Mouse (Mus musculus): ENCODE results near the gene Arl3. TPM values are rescaled to one million over a fixed set of nuclear protein-coding genes. Genes with fewer than 3 reads are reported as not detected.

Arl3 gene
- polyA plus RNA-seq, 1 experiment, result 216 TPM

- no peak for TF ChIP-seq CTCF (IDR thresholded peaks at IDR 0.05; ENCODE audit: extremely low read depth, insufficient read depth, low read length)
- no peak for TF ChIP-seq POLR2A (IDR thresholded peaks at IDR 0.05; ENCODE audit: extremely low read depth, insufficient read depth, low read length)
- no peaks in the 10 kb centered on the region for H3K4me1 ChIP-seq (ENCODE audit: control insufficient read depth, insufficient read depth, low read length)
- H3K27ac ChIP-seq (ENCODE audit: insufficient read depth, low read length), result no peak overlapping the region
- H3K4me3 ChIP-seq (ENCODE audit: insufficient read depth, low read length), result no peak overlapping the region
Measured at GRCm38 (mm10) chr19:46542750-46543149, 30.2 kb downstream of the Arl3 start.

GRCm38 (mm10) chr19:46538213-46538612 lies 34.8 kb downstream of the Arl3 start:
- TF ChIP-seq POLR2A (IDR thresholded peaks at IDR 0.05; ENCODE audit: extremely low read depth, insufficient read depth, low read length) (no peak), CTCF (IDR thresholded peaks at IDR 0.05; ENCODE audit: extremely low read depth, insufficient read depth, low read length) (no peak; the same call in 1 of the 2 replicates)
- Histone ChIP-seq H3K4me1 (ENCODE audit: control insufficient read depth, insufficient read depth, low read length) (no peaks in the 10 kb centered on the region), H3K4me3 (ENCODE audit: insufficient read depth, low read length) (no peak overlapping the region)

GRCm38 (mm10) chr19:46537357-46537756 lies 35.6 kb downstream of the Arl3 start:
- Histone ChIP-seq H3K27ac (ENCODE audit: insufficient read depth, low read length) (no peak overlapping the region), H3K4me1 (ENCODE audit: control insufficient read depth, insufficient read depth, low read length) (no peaks in the 10 kb centered on the region), H3K4me3 (ENCODE audit: insufficient read depth, low read length) (no peak overlapping the region)
- no peak for TF ChIP-seq CTCF (IDR thresholded peaks at IDR 0.05; ENCODE audit: extremely low read depth, insufficient read depth, low read length)
- no peak for TF ChIP-seq POLR2A (IDR thresholded peaks at IDR 0.05; ENCODE audit: extremely low read depth, insufficient read depth, low read length)

More at GRCm38 (mm10) chr19:46538213-46538612, 34.8 kb downstream of the Arl3 start:
- no peak overlapping the region for H3K27ac ChIP-seq (ENCODE audit: insufficient read depth, low read length)

DNA sequence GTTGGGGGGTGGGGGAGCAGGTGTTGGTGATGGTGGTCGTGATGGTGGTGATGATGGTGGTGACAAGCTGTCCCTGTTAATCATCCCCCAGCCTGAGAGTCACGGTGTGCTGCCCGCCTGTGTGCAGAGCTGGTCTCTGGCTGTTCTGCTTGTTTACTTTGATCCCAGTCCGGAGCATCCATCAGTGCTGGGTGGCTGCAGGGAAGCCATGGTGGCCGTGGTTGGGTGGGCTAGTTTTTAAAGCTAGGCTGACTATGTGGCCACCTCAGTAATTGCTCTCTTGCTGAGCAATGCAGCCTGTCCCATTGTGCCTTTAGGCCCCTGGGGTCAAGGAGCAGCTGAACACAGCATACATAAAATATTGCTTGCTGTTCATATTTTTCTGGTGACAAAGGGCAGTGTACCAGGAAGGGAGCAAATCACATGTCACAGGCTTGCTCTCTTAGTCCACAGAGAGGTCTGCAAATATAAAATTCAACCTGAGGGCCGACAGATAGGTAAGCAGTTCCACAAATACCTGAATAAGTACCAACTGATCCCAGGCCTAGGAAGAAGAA lies 38.4 kb downstream of the Arl3 start:
- Histone ChIP-seq H3K4me1 (ENCODE audit: control insufficient read depth, insufficient read depth, low read length) (peaks cover 4% of the 10 kb centered on the region), H3K4me3 (ENCODE audit: insufficient read depth, low read length) (no peak overlapping the region), H3K27ac (ENCODE audit: insufficient read depth, low read length) (no peak overlapping the region)
- TF ChIP-seq CTCF (IDR thresholded peaks at IDR 0.05; ENCODE audit: extremely low read depth, insufficient read depth, low read length) (no peak), POLR2A (IDR thresholded peaks at IDR 0.05; ENCODE audit: extremely low read depth, insufficient read depth, low read length) (no peak)

DNA sequence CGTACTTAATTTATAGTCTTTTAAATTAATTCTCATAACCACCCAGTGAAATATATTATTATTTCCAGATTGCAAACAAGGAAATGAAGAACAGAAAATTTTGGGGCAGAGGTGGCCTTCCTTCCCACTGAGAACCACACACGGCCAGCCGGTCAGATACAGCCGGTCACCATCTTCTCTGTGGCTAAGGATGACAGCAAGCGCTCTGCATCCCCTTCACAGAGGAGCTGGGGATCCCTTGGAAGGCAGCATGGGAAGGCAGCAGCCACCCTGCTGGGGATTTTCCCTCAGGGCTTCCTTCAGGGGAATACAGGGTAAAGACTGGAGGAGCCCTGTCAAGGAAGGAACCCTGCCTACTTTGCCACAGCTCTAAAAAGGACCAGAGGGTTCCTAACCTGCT lies 39.5 kb downstream of the Arl3 start:
- Histone ChIP-seq H3K4me1 (ENCODE audit: control insufficient read depth, insufficient read depth, low read length) (peaks cover 6% of the 10 kb centered on the region), H3K27ac (ENCODE audit: insufficient read depth, low read length) (no peak overlapping the region), H3K4me3 (ENCODE audit: insufficient read depth, low read length) (no peak overlapping the region)
- TF ChIP-seq CTCF (IDR thresholded peaks at IDR 0.05; ENCODE audit: extremely low read depth, insufficient read depth, low read length) (no peak), POLR2A (IDR thresholded peaks at IDR 0.05; ENCODE audit: extremely low read depth, insufficient read depth, low read length) (no peak)

GRCm38 (mm10) chr19:46533066-46533465 lies 39.9 kb downstream of the Arl3 start:
- no peak overlapping the region for H3K27ac ChIP-seq (ENCODE audit: insufficient read depth, low read length)
- peaks cover 6% of the 10 kb centered on the region for H3K4me1 ChIP-seq (ENCODE audit: control insufficient read depth, insufficient read depth, low read length)
- TF ChIP-seq POLR2A (IDR thresholded peaks at IDR 0.05; ENCODE audit: extremely low read depth, insufficient read depth, low read length), result no peak
- no peak overlapping the region for H3K4me3 ChIP-seq (ENCODE audit: insufficient read depth, low read length)

GRCm38 (mm10) chr19:46532031-46532688 lies 40.8 kb downstream of the Arl3 start:
- no peak for TF ChIP-seq POLR2A (IDR thresholded peaks at IDR 0.05; ENCODE audit: extremely low read depth, insufficient read depth, low read length)
- no peak for TF ChIP-seq CTCF (IDR thresholded peaks at IDR 0.05; ENCODE audit: extremely low read depth, insufficient read depth, low read length)
- peaks cover 6% of the 10 kb centered on the region for H3K4me1 ChIP-seq (ENCODE audit: control insufficient read depth, insufficient read depth, low read length)
- H3K27ac ChIP-seq (ENCODE audit: insufficient read depth, low read length), result no peak overlapping the region
- H3K4me3 ChIP-seq (ENCODE audit: insufficient read depth, low read length), result no peak overlapping the region

DNA sequence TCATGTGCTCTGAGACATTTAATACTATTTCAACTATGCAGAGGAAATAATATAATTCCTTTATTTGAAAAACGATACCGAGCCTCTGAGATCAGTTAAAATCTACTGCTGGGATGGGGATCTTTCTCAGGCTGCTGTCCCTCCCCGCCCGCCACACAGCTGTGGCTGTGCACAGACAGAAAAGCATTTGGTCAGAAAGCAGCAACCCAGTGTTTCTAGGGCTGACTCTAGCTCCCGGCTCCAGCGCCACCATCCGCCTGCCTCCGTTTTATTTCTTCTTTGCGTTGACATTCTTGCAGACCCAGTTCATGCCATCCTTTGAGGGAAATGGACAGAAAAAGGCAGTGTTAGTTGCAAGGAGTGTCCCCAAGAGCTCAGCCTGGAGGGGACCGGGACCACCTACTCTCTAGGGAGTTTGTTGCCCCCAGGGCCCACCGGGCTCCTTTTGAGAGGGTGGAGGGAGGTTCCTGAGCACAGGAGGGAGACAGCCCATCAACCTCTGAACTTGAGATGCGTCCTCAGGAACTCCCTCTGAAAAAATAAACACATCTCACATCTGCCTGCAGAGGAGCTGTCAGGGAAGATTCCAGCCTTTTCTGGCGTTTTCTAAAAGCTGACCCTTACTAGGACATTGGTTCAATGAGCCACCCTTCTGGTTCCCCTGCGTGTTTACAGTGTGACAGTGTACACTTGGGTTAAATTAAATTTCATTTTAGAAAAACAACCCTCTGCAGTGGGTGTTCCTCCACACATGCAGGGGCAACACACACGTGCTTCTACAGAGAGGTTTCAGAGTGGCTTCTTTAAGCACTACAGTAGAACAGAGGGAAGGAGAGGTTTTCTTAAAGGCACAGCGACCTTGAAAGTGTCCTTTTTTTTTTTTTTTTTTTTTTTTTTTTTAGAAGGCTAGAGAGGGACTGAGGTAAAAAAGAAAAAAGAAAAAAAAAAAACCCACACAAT lies 41.6 kb downstream of the Arl3 start:
- H3K4me3 ChIP-seq (ENCODE audit: insufficient read depth, low read length), result no peak overlapping the region
- H3K4me1 ChIP-seq (ENCODE audit: control insufficient read depth, insufficient read depth, low read length), result peaks cover 6% of the 10 kb centered on the region
- TF ChIP-seq POLR2A (IDR thresholded peaks at IDR 0.05; ENCODE audit: extremely low read depth, insufficient read depth, low read length) (no peak), CTCF (IDR thresholded peaks at IDR 0.05; ENCODE audit: extremely low read depth, insufficient read depth, low read length) (no peak)
- no peak overlapping the region for H3K27ac ChIP-seq (ENCODE audit: insufficient read depth, low read length)

GRCm38 (mm10) chr19:46530449-46530990 lies 42.5 kb downstream of the Arl3 start:
- H3K4me1 ChIP-seq (ENCODE audit: control insufficient read depth, insufficient read depth, low read length), result peaks cover 6% of the 10 kb centered on the region
- no peak overlapping the region for H3K4me3 ChIP-seq (ENCODE audit: insufficient read depth, low read length)
- H3K27ac ChIP-seq (ENCODE audit: insufficient read depth, low read length), result peak overlapping the region; percentile 21; the same call in 1 of the 2 replicates
- TF ChIP-seq POLR2A (IDR thresholded peaks at IDR 0.05; ENCODE audit: extremely low read depth, insufficient read depth, low read length), result no peak
- no peak for TF ChIP-seq CTCF (IDR thresholded peaks at IDR 0.05; ENCODE audit: extremely low read depth, insufficient read depth, low read length)
